Mouse (Mus musculus) brain, embryonic 18.5 days (tissue): ENCODE measurements at regions not wholly inside any gene's neighbourhood (a gene's known extent, or its start where the extent isn't known, plus 50 kb on each side); places are given as distances from the start of the nearest gene placed in this dataset.

Experiments used
- DNase-seq: peaks from one replicate; pipeline ENCODE4 v3.0.0-alpha.2; 2012; ENCODE audit warnings: low read depth, low spot score

GRCm38 (mm10) chr11:35065959-35066414, 55.0 kb upstream of the Slit3 start:
- no peak for DNase-seq

GRCm38 (mm10) chr11:35057791-35058190, 63.2 kb upstream of the Slit3 start:
- no peak for DNase-seq

DNA sequence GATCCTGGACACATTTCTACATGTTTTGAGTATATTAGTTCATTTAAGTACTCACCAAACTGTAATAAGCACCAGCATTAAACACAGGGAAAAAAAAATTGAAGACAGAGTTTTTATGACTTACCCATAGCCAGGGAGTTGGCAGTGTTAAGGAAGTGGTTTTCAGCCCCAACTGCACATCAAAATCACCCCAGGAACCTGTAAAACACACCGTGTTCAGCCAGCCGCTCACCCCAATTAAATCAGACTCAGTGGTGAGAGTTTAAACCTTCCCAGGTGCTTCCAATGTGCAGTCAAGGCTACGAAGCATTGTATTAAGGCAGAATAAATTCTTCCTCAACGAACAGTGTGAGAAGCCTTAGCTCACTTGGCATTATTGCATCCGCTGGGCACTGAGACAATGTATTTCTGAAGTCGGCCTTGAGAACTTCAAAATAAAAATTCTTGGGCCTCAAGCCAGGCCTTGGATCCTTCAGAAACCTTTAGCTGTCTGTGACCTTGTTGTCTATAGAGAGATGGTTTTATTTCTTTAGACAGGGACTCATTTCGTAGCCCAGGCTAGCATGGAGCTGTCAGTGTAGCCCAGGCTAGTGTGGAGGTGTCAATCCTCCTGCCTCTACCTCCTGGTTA, 65.4 kb upstream of the Slit3 start:
- no peak for DNase-seq

DNA sequence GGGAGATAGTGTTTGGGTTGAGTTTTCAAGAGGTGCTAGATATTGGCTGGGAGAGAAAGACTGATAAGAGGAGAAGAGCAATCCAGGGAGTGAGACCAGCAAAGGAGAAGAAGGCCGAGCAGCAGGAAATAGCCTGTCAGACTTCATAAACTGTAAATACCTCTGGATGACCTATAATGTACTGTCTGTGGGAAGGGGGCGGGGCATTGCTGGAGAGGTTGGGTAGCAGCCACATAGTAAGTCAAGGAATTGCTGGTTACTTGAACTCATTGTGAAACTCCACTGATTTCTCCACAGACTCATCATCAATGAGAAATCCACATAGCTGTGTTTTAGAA, 67.4 kb upstream of the Slit3 start:
- no peak for DNase-seq

- no peak for DNase-seq
Measured at GRCm38 (mm10) chr11:35052856-35053612, 68.0 kb upstream of the Slit3 start.

GRCm38 (mm10) chr11:35049663-35050215, 71.3 kb upstream of the Slit3 start:
- no peak for DNase-seq

GRCm38 (mm10) chr11:35044659-35045058, 76.4 kb upstream of the Slit3 start:
- DNase-seq = no peak

- no peak for DNase-seq
Measured at GRCm38 (mm10) chr11:35024448-35024847, 96.6 kb upstream of the Slit3 start.

- DNase-seq = no peak
Measured at GRCm38 (mm10) chr11:35023813-35024212, 97.2 kb upstream of the Slit3 start.

GRCm38 (mm10) chr11:35021990-35022625, 98.9 kb upstream of the Slit3 start:
- no peak for DNase-seq

DNA sequence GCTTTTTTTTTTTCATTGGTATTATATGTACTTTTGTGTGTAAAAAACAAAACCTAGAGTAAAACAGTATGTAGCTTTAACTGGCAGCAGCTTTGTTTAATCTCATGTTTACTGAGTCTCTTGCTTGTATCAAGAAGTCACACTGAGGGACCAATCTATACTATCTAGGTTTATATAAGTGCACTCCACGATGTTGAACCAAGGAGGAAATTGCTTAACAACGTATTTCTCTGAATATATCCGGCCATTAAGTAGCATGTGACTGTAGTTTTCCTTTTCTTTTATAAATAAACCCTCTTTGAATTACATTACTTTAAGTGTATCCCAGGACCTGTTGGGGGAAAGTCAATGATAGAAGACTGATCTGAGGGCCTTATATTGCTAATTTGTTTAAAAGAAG, 104.0 kb upstream of the Slit3 start:
- DNase-seq = no peak

DNA sequence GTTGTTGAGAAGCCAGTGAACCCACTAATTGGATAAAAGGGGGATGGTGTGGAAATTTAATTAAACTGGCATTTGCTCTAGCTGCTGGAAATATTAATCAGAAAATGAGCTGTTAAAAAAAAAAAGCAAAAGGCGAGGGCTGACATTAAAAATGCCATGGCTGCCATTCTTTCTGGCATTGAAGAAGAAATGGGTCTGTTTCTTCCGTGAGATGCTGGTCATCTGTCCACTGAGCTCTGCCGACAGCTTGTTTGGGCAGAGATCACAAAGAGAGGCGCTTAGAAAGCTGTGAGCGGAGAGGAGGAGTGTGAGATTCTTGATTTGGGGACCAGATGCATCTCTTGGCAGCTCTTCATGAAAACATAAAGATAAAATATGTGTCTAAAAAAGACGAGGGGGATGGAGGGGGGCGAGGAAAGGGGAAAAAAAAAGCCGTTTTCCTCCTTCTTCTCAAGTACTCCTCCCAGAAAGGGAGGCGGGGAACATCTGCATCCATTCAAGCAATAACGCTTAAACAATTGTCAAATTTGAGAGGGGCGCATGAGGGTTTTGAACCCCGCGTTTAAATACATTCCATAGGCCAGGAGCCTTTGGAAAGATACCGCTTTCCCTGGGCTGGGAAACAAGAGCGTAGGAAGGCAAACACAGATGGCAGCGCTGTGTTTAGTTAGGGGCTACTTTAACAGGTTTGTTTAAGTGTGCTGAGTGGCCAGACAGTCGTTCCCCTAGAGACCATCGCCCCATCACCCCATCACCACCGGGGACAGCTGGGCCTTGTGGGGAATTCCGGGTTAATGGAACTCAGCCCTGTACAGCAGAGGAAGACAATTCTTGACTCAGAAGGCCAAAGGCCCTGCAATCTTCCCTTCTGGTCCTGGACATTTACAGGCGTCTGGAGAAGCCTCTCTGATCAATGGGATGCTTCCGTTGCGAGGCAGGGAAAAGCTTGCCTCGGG, 109.2 kb upstream of the Slit3 start:
- DNase-seq = no peak

DNA sequence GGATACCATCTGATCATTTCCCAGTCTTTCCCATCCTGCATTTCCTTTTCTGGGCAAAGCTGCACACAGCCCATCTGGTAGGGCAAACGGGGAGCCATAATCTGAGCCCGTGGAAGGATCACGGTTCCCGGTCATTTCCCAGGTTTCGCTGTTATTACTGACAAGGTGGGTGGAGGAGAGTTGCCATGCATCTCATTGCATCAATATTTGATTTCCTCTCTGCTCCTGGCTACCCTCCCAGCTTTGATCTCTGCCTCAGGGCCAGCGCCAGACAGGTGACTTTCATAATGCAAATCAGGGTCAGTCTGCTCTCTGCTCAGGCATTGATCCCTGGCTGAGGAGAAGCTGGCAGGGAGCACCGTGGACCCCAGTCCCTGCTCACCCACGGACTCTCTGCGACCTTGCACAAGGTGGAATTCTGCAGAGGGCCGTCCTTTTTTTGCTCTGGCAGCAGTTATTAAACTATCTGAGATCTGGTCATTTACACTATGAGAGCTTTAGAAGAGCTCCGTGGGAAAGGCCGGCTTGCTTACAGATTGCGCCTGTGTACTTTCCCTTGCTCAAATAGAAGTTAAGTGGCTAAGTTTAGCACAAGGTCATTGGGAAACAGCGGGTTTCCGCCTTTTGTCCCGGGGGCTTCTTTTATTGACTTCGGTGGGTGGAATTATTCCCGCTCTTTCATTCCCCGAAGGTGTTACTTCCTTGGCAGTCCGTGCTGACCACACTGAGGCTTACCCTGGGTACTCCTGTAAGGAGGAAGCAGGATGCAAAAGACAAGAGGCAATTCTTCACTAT, 114.1 kb upstream of the Slit3 start:
- DNase-seq = no peak

DNA sequence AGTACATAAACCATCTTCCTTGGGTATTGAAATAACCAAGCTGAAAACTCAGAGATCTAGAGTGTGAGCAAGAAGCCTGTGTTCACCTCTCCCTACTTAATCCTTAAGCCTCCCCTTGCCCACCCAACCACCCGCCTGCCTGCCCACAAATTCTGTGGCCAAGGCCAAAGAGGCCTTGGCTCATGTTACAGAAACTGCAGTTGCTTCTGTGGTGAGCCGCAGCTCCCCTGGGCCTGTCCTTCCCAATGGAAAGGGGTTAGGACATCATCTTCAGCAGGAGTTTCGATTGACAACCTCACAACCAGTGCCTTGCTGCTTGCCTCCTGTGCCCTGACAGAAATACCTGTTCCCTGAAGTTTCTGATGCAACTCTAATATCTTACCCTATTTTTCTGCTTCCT, 115.9 kb upstream of the Slit3 start:
- no peak for DNase-seq

- DNase-seq = no peak
Measured at GRCm38 (mm10) chr11:35004431-35004830, 116.6 kb upstream of the Slit3 start.

DNA sequence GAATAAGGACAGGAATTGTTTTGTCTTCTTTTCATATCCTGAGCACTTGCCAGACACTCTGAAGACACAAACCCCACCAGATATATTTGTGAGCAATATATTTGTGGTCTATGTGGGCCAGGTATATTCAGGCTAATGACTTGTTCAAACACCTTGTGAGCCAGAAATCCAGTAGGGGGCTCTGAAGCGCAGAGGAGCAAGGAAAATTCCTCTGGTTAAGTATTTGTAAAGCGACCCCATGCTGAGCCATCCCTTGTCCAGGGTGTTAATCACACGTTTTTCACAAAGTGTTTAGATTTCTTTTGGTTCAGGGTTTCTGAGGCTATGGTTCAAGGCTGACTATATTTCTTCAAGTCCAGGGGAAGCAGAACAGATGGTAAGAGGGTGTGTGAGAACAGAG, 117.1 kb upstream of the Slit3 start:
- no peak for DNase-seq

GRCm38 (mm10) chr11:34997906-34998305, 123.1 kb upstream of the Slit3 start:
- DNase-seq = no peak

GRCm38 (mm10) chr11:34995515-34995914, 125.5 kb upstream of the Slit3 start:
- DNase-seq = no peak

DNA sequence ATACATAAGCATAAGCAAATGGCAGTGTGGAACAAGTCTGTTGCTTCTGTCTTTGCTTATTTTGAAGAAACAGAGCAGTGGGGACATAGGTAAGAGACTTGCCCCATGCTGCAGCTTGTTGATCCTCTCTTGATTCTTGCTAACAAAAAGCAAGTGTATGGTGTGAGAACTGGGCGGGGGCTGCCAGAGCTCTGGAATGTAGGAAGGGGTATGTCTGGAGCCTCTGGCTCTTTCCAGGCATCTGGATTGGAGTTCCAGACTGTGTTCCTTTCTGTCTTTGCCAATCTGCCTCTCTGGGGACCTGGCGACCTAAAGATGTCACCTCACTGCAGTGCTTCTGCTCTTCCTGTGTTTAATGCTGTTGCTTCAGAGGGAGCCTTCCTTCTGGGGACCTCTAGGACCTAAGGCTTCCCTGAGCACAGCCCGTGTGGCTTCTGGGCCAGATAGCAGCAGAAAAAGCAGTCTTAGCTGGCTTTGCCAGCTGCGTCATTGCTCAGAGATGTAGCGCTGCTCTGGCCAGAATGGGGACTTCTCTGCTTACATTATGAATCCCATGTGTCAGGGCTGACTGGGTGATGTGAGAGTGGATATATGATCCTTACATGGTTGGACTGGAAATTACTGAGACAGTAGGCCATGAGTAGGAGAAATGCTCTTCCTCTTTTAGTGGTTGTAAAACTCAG, 138.1 kb upstream of the Slit3 start:
- DNase-seq = no peak

DNA sequence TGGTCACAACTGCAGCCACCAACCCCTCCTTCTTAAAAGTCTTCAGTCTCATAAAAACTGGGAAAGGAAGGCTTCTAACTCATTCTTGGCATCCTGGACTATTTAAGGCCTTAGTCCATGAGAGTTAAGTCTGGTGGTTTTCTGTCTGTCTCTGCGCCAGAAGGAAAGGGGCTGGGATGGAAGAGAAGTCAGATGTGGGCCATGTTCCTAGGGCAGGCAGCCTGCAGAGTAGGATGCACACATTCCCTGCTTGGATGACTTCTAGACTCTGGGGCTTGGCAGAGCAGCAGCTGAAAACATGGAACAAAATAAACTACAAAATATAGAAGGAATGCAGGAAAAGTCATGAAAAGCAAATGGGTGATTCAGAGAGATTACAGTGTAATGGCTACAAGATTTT, 140.8 kb upstream of the Slit3 start:
- DNase-seq = no peak
